Mouse (Mus musculus) liver, embryonic 14.5 days (tissue): ENCODE data around the gene Lrig1.

Experiments used
- CTCF ChIP-seq: IDR thresholded peaks from 2 replicates; pipeline ENCODE4 v1.5.1; 2016; ENCODE audit warnings: antibody characterized with exemption, low read depth, control low read depth
- EP300 ChIP-seq: IDR thresholded peaks from 2 replicates; pipeline ENCODE4 v1.6.1; 2016; ENCODE audit warnings: antibody characterized with exemption, low read depth

- TF ChIP-seq CTCF (no peak), EP300 (no peak)
Observed at GRCm38 (mm10) chr6:94594711-94595110, 105.2 kb downstream of the Lrig1 start.
